Mouse (Mus musculus) Muller cell, postnatal 12 days (primary cell): ENCODE results near the gene Olfr1269.

Source experiments
- DNase-seq: peaks from one replicate; pipeline ENCODE4 v3.0.0-alpha.2; 2015; ENCODE audit errors: inconsistent ontology term

The Olfr1269 gene

DNA sequence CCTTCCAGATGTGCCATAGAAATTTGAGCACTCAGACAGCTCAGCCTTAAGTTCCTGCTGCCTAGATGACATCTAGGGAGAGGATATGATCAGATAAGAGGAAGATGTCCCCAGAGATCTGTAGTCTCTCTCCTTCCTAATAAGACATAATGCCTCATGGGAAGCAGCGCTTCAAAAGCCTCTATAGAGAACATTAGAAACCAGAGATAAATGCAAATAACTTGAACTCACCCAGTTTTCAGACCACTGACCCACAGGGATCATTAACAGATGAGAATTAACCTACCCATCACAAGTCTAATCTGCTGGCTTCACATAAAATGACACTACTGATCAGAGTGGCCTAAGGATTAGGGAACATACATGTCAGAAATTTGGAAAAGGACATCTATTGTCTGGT, at the start of gene Olfr1269:
TSS of gene Olfr1269 (minus strand) at position 101 of the 400 bp plus-strand sequence.
- DNase-seq = no peak

DNA sequence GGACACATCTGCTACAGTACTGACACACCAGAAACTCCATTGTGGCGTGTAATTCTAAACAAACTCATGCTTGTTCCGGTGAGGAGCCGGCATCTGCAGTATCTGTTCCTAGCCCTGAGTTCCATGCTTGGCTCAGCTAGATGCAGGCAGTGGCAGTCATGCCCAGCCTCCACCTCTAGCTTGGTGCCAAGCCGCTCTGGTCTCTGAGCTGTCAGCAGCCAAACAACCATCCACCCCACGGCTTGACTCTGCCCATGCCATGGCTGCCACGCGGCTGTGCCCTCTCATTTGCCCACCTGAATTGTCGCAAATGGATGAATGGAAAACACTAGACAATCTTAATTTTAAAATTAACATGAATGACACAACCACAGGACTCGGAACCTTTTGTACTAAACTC, 32.7 kb upstream of the Olfr1269 start:
- DNase-seq = no peak

DNA sequence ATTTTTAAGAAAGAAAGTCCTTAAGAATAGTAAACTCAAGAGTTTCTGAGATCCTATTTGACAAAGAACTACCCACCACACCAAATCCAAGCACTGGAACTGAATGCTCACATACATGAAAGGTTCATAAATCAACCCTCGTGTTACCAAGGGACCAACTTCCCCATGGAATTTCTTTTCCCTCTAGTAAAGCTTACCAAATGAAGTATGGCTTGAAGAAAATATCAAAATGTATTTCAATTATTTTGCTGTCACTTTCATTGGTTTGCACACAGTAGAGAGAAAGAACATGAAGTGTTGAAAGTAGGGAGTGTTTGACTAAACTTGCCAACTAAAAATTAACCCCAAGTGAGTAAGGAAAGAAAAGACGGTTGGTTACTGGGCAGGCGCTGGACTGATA, 31.8 kb upstream of the Olfr1269 start, which contains the start of gene Olfr1270:
TSS of gene Olfr1270 (minus strand) at position 101 of the 400 bp plus-strand sequence.
- DNase-seq = no peak

DNA sequence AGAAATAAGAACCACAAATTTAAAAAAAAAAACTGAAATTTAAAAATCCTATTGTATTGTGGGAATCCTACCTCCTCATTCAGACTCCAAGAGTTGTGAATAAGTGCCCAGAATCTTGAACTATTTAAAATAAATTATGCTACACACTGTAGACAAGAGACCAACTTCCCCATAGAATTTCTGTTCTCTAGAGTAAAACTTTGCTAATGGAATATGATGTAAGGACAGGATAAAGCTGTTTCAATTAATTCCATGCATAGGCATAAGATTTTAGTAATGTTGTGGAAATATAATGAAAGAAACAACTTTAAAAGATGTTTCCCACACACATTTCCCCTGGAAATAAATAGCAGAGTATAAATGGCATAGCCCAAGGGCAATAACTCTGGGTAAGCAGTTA, 21.0 kb upstream of the Olfr1269 start, which contains the start of gene Olfr32:
TSS of gene Olfr32 (minus strand) at position 101 of the 400 bp plus-strand sequence.
- no peak for DNase-seq

DNA sequence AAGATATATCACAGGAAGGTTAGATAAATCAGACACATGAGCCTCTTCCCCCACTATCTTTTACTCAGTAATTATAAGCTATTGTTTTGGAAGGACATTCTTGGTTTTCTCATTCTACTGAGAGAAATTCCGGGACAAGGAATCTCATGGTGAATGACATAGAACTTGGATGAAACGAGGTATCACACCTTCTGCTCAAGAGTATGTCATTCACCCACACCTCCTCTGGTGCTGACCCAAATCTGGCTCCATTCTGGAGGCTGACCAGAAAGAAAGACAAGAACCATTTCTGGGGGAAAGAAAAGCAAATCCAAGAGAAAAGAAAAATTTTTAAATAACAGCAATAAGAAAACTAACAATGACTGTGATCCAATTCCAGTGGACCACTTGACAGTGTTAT, 51.1 kb downstream of the Olfr1269 start:
- DNase-seq = no peak
